Mouse (Mus musculus): ENCODE measurements at regions not wholly inside any gene's neighbourhood (a gene's known extent, or its start where the extent isn't known, plus 50 kb on each side); places are given as distances from the start of the nearest gene placed in this dataset.

DNA sequence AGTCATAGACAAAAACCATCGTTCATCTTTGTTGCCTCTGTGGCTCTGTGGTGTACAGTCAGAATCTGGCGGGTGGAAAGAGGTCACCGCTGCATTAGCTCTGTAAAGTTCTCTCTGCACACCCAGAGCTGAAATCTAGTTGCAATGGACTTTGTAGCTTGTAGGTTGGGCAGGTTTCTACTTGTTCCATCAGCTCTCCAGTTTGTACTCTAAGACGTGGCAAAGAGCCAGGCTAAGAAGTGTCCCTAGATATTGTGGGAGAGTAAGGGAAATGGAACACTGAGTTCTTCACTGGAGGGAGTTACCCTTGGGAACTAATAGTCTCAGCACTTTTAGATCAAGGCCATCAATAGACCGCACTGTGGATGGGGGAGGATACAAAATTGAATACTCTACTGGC lies 197.6 kb upstream of the Nampt start:
- TF ChIP-seq MAX (IDR thresholded peaks at IDR 0.05) (no peak), USF1 (IDR thresholded peaks at IDR 0.05; ENCODE audit: low read depth) (no peak), CTCF (IDR thresholded peaks at IDR 0.05; ENCODE audit: control insufficient read depth, insufficient read depth, insufficient read length) (no peak), MYOG (IDR thresholded peaks at IDR 0.05; ENCODE audit: control insufficient read depth, extremely low read depth, insufficient read length) (no peak), CEBPB (IDR thresholded peaks at IDR 0.05; ENCODE audit: low read depth) (no peak), MYOD1 (IDR thresholded peaks at IDR 0.05; ENCODE audit: control insufficient read depth, insufficient read length, low read depth) (no peak)
